Mouse (Mus musculus): ENCODE data around the gene Coa7. TPM values are rescaled to one million over a fixed set of nuclear protein-coding genes. Genes with fewer than 3 reads are reported as not detected.
A peak's percentile ranks its signal among the peaks of the same experiment; 100 is the strongest.

The Coa7 gene
- polyA plus RNA-seq, 1 experiment: 17.5 TPM

- Histone ChIP-seq H3K27ac (ENCODE audit: insufficient read depth, low read length) (no peak overlapping the region), H3K4me1 (ENCODE audit: control insufficient read depth, insufficient read depth, low read length) (no peaks in the 10 kb centered on the region), H3K4me3 (ENCODE audit: insufficient read depth, low read length) (no peak overlapping the region)
- TF ChIP-seq CTCF (IDR thresholded peaks at IDR 0.05; ENCODE audit: extremely low read depth, insufficient read depth, low read length): no peak
- TF ChIP-seq POLR2A (IDR thresholded peaks at IDR 0.05; ENCODE audit: extremely low read depth, insufficient read depth, low read length): no peak
Measured at GRCm38 (mm10) chr4:108319747-108320146, 8.2 kb upstream of the Coa7 start.

DNA sequence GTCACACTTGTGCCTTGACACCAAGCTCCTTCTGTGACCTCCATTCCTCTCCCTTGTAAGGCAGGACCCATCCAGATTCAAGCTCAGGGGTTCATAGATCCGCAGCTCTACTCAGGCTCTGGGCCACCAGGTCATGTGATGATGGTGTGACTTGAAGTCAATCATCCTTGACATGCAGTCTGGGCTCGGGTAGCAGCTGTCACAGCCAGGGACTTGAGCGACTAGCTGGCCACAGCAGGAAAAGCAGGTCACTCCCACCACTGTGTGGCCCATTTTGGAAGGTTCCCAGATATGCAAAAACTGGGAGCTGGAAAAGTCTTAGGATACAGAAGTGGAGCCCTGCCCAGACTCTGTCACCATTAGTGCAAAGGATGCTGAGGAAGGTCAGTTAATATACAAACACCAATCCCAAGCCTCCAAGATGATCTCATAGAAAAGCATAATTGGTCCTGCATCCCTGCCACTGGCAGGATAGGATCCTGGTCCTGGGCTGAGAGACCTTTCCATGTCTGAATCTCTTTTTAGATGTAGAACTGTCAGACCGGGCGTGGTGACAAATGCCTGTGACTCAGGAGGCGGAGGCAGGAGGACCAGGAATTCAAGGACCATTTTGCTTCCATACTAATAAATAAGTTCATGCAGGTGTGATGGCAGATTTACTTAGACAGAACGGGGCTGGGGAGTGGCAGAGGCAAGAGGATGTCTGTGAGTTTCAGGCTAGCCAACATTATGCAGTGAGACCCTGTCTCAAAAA, 7.1 kb upstream of the Coa7 start:
- Histone ChIP-seq H3K27ac (ENCODE audit: insufficient read depth, low read length) (no peak overlapping the region), H3K4me1 (ENCODE audit: control insufficient read depth, insufficient read depth, low read length) (no peaks in the 10 kb centered on the region), H3K4me3 (ENCODE audit: insufficient read depth, low read length) (no peak overlapping the region)
- no peak for TF ChIP-seq POLR2A (IDR thresholded peaks at IDR 0.05; ENCODE audit: extremely low read depth, insufficient read depth, low read length)
- TF ChIP-seq CTCF (IDR thresholded peaks at IDR 0.05; ENCODE audit: extremely low read depth, insufficient read depth, low read length): no peak

GRCm38 (mm10) chr4:108323588-108323987, 4.4 kb upstream of the Coa7 start:
- H3K4me1 ChIP-seq (ENCODE audit: control insufficient read depth, insufficient read depth, low read length): no peaks in the 10 kb centered on the region
- no peak for TF ChIP-seq POLR2A (IDR thresholded peaks at IDR 0.05; ENCODE audit: extremely low read depth, insufficient read depth, low read length)
- TF ChIP-seq CTCF (IDR thresholded peaks at IDR 0.05; ENCODE audit: extremely low read depth, insufficient read depth, low read length): no peak
- no peak overlapping the region for H3K27ac ChIP-seq (ENCODE audit: insufficient read depth, low read length)
- H3K4me3 ChIP-seq (ENCODE audit: insufficient read depth, low read length): no peak overlapping the region

GRCm38 (mm10) chr4:108327071-108327579, 815 bp upstream of the Coa7 start:
- no peak for TF ChIP-seq POLR2A (IDR thresholded peaks at IDR 0.05; ENCODE audit: extremely low read depth, insufficient read depth, low read length)
- TF ChIP-seq CTCF (IDR thresholded peaks at IDR 0.05; ENCODE audit: extremely low read depth, insufficient read depth, low read length): peak; percentile 28; the same call in 1 of the 2 replicates
- Histone ChIP-seq H3K4me1 (ENCODE audit: control insufficient read depth, insufficient read depth, low read length) (peaks cover 2% of the 10 kb centered on the region; the same call in 1 of the 2 replicates), H3K4me3 (ENCODE audit: insufficient read depth, low read length) (peak overlapping the region; percentile 74; the same call in 1 of the 2 replicates), H3K27ac (ENCODE audit: insufficient read depth, low read length) (peak overlapping the region; percentile 53)

- TF ChIP-seq CTCF (IDR thresholded peaks at IDR 0.05; ENCODE audit: extremely low read depth, insufficient read depth, low read length) (no peak), POLR2A (IDR thresholded peaks at IDR 0.05; ENCODE audit: extremely low read depth, insufficient read depth, low read length) (no peak)
- H3K4me3 ChIP-seq (ENCODE audit: insufficient read depth, low read length): no peak overlapping the region
- H3K27ac ChIP-seq (ENCODE audit: insufficient read depth, low read length): no peak overlapping the region
- H3K4me1 ChIP-seq (ENCODE audit: control insufficient read depth, insufficient read depth, low read length): peaks cover 2% of the 10 kb centered on the region; the same call in 1 of the 2 replicates
Measured at GRCm38 (mm10) chr4:108329840-108330239, 1.9 kb downstream of the Coa7 start.

DNA sequence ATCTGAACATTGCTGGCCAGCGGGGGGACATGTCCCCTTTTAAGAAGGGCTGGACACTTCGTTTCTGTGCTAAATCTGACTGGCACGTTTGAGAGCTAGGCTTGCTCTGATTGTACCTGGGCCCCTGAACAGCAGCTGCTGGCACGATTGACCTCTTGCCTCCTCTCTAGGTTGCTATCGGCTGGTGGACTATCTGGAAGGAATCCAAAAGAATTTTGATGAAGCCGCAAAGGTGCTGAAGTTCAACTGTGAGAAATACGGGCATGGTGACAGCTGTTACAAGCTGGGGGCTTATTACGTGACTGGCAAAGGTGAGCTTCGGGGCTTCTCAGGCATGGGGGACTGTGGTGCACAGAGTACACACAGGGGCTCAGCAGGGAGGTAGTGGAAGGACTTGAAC, 4.1 kb downstream of the Coa7 start:
- H3K4me1 ChIP-seq (ENCODE audit: control insufficient read depth, insufficient read depth, low read length): peaks cover 2% of the 10 kb centered on the region; the same call in 1 of the 2 replicates
- H3K4me3 ChIP-seq (ENCODE audit: insufficient read depth, low read length): no peak overlapping the region
- H3K27ac ChIP-seq (ENCODE audit: insufficient read depth, low read length): no peak overlapping the region
- TF ChIP-seq CTCF (IDR thresholded peaks at IDR 0.05; ENCODE audit: extremely low read depth, insufficient read depth, low read length) (no peak), POLR2A (IDR thresholded peaks at IDR 0.05; ENCODE audit: extremely low read depth, insufficient read depth, low read length) (no peak)

- TF ChIP-seq POLR2A (IDR thresholded peaks at IDR 0.05; ENCODE audit: extremely low read depth, insufficient read depth, low read length) (no peak), CTCF (IDR thresholded peaks at IDR 0.05; ENCODE audit: extremely low read depth, insufficient read depth, low read length) (no peak)
- no peak overlapping the region for H3K27ac ChIP-seq (ENCODE audit: insufficient read depth, low read length)
- peaks cover 3% of the 10 kb centered on the region; the same call in 1 of the 2 replicates for H3K4me1 ChIP-seq (ENCODE audit: control insufficient read depth, insufficient read depth, low read length)
- H3K4me3 ChIP-seq (ENCODE audit: insufficient read depth, low read length): no peak overlapping the region
Measured at GRCm38 (mm10) chr4:108335413-108335812, 7.5 kb downstream of the Coa7 start.

DNA sequence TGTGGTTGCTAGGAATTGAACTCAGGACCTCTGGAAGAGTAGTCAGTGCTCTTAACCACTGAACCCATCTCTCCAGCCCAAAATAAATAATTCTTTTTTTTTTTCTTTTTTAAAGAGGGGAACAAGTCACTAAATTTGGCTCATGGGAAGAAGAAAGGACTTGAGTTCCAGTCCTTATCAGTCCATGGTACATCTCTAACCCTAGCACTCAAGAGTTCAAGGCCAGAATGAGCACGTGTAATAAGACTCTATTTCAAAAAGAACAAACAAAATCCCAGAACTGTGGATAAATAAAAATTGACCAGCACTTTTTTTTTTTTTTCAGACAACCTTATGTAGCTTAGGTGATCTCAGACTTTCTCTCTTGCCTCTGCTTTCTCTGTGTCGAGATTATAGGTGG, 8.8 kb downstream of the Coa7 start:
- TF ChIP-seq POLR2A (IDR thresholded peaks at IDR 0.05; ENCODE audit: extremely low read depth, insufficient read depth, low read length) (no peak), CTCF (IDR thresholded peaks at IDR 0.05; ENCODE audit: extremely low read depth, insufficient read depth, low read length) (no peak)
- Histone ChIP-seq H3K27ac (ENCODE audit: insufficient read depth, low read length) (no peak overlapping the region), H3K4me1 (ENCODE audit: control insufficient read depth, insufficient read depth, low read length) (peaks cover 3% of the 10 kb centered on the region; the same call in 1 of the 2 replicates), H3K4me3 (ENCODE audit: insufficient read depth, low read length) (no peak overlapping the region)

DNA sequence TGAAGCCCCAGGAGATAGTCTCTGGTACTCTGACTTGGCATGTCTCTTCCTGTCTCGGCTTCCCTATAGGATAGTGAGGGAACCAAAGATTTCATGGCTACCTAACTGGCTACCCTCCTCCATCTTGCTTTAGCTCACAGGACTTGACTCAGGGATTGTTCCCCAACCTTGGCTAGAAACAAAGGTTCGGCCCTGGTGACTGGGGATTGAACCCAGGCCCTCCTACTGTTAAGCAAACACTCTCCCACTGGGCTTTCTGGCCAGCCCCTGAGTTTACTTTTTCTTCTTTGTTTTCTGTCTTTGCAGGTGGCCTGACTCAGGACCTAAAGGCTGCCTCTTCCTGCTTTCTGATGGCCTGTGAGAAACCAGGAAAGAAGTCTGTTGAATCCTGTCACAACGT, 9.9 kb downstream of the Coa7 start:
- Histone ChIP-seq H3K4me1 (ENCODE audit: control insufficient read depth, insufficient read depth, low read length) (peaks cover 3% of the 10 kb centered on the region; the same call in 1 of the 2 replicates), H3K27ac (ENCODE audit: insufficient read depth, low read length) (peak overlapping the region; percentile 39), H3K4me3 (ENCODE audit: insufficient read depth, low read length) (no peak overlapping the region)
- TF ChIP-seq POLR2A (IDR thresholded peaks at IDR 0.05; ENCODE audit: extremely low read depth, insufficient read depth, low read length) (no peak), CTCF (IDR thresholded peaks at IDR 0.05; ENCODE audit: extremely low read depth, insufficient read depth, low read length) (no peak)

DNA sequence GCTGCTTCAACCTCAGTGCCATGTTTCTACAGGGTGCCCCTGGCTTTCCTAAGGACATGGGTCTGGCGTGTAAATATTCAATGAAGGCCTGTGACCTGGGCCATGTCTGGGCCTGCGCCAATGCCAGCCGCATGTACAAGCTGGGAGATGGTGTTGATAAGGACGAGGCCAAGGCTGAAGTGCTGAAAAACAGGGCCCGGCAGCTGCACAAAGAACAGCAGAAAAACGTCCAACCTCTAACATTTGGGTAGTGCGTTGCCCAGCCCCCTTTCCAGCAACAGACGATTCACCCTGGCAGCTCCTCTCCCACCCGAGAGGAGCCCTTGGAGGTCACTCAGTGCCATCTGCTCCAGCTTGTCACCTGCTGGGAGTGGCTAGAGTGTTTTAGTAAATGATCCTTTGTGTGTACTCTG, 10.4 kb downstream of the Coa7 start:
- Histone ChIP-seq H3K4me1 (ENCODE audit: control insufficient read depth, insufficient read depth, low read length) (peaks cover 3% of the 10 kb centered on the region; the same call in 1 of the 2 replicates), H3K27ac (ENCODE audit: insufficient read depth, low read length) (peak overlapping the region; percentile 39), H3K4me3 (ENCODE audit: insufficient read depth, low read length) (no peak overlapping the region)
- no peak for TF ChIP-seq POLR2A (IDR thresholded peaks at IDR 0.05; ENCODE audit: extremely low read depth, insufficient read depth, low read length)
- TF ChIP-seq CTCF (IDR thresholded peaks at IDR 0.05; ENCODE audit: extremely low read depth, insufficient read depth, low read length): no peak

Measured in cortical plate, adult 2 months (tissue).